In genomic region chr14:21034271-21034670, GRCm38 (mm10) we compare ENCODE assay signal across 28 mouse cellular contexts. TPM values are rescaled to one million over a fixed set of nuclear protein-coding genes. Genes with fewer than 3 reads are reported as not detected.
DNase-seq lines count a peak whose midpoint lies in the region; ATAC-seq and TF ChIP-seq lines count a peak whose summit lies in the region.
"Had no signal": no experiment of that assay in that cellular context is flagged by ENCODE, and none has a peak within 500 bp of the region (broad histone marks: within the 10 kb centered on the region; RNA-seq: fewer than 3 reads in every experiment).

No protein-coding gene starts in this region.

- H3K9me3 ChIP-seq in embryonic facial prominence, embryonic 15.5 days (replicated peaks), result no peaks in the 10 kb centered on the region
- H3K9me3 ChIP-seq in embryonic facial prominence, embryonic 10.5 days, result no peaks in the 10 kb centered on the region
- H3K9me3 ChIP-seq: embryonic facial prominence, embryonic 12.5 days; forebrain, embryonic 10.5 days; forebrain, embryonic 13.5 days; hindbrain, embryonic 10.5 days; intestine, embryonic 15.5 days had no signal

- H3K27ac ChIP-seq in embryonic facial prominence, embryonic 15.5 days (replicated peaks), result peak overlapping the region; percentile 78
- no peak overlapping the region for H3K27ac ChIP-seq in embryonic facial prominence, embryonic 10.5 days (replicated peaks)
- peak overlapping the region; percentile 61 for H3K27ac ChIP-seq in liver, adult 2 months (replicated peaks; ENCODE audit: insufficient read depth, low read depth, low read length)
- H3K27ac ChIP-seq: embryonic facial prominence, embryonic 12.5 days; forebrain, embryonic 10.5 days; forebrain, embryonic 13.5 days; hindbrain, embryonic 10.5 days; hindbrain, embryonic 14.5 days; hindbrain, postnatal 0 days; intestine, embryonic 15.5 days had no signal

- no peak overlapping the region for H3K4me3 ChIP-seq in embryonic facial prominence, embryonic 15.5 days (replicated peaks)
- H3K4me3 ChIP-seq in embryonic facial prominence, embryonic 10.5 days, result no peak overlapping the region
- H3K4me3 ChIP-seq in liver, adult 2 months (ENCODE audit: insufficient read depth, low read depth, low read length), result no peak overlapping the region
- H3K4me3 ChIP-seq: embryonic facial prominence, embryonic 12.5 days; erythroblast, embryonic 14.5 days; forebrain, embryonic 10.5 days; forebrain, embryonic 13.5 days; hindbrain, embryonic 10.5 days; intestine, embryonic 15.5 days had no signal

- H3K4me1 ChIP-seq in embryonic facial prominence, embryonic 15.5 days, result peaks cover 10% of the 10 kb centered on the region
- H3K4me1 ChIP-seq in embryonic facial prominence, embryonic 10.5 days, result peaks cover 13% of the 10 kb centered on the region
- peaks cover 8% of the 10 kb centered on the region; the same call in 1 of the 2 replicates for H3K4me1 ChIP-seq in liver, adult 2 months (ENCODE audit: control insufficient read depth, insufficient read depth, low read length)
- H3K4me1 ChIP-seq: forebrain, embryonic 13.5 days; intestine, embryonic 15.5 days had no signal

- H3K4me2 ChIP-seq in embryonic facial prominence, embryonic 15.5 days (replicated peaks), result no peak overlapping the region
- H3K4me2 ChIP-seq: embryonic facial prominence, embryonic 12.5 days; forebrain, embryonic 13.5 days; heart, embryonic 11.5 days; hindbrain, embryonic 14.5 days; intestine, embryonic 15.5 days had no signal

- no peak for DNase-seq in embryonic facial prominence, embryonic 10.5 days (ENCODE audit: low spot score)
- DNase-seq in liver, adult 2 months (ENCODE audit: extremely low read depth, low read depth, low spot score), result no peak
- DNase-seq in liver, result no peak
- DNase-seq in CD4-positive helper T cell, adult 2 months (ENCODE audit: low read depth, low spot score), result peak; percentile 72
- peak; percentile 42 for DNase-seq in induced T-regulatory cell, adult 2 months (ENCODE audit: low read depth)
- DNase-seq in frontal cortex, postnatal 25 days (ENCODE audit: low spot score in 2 of 2), result no peak
- DNase-seq in embryo, embryonic 10 days (ENCODE audit: low spot score), result no peak
- DNase-seq: adrenal gland, adult 8-10 months; adrenal gland, postnatal 25 days; cerebellum, adult 11-12 months; cerebellum, adult 8-10 months; cerebellum, postnatal 10 days; cerebellum, postnatal 36 days; gastrocnemius, postnatal 14 days; heart, postnatal 36 days; kidney, adult 11 months had no signal

- 87% methylated on average over 4 of the region's 4 CpGs for WGBS in embryonic facial prominence, embryonic 15.5 days
- WGBS in embryonic facial prominence, embryonic 10.5 days, result 92% methylated on average over 4 of the region's 4 CpGs
- WGBS in liver, adult 2 months, result 54% methylated on average over 4 of the region's 4 CpGs

- TF ChIP-seq CTCF in liver, adult 2 months (IDR thresholded peaks at IDR 0.05; ENCODE audit: low read depth, low read length), result no peak

- TF ChIP-seq POLR2A in liver, adult 2 months (IDR thresholded peaks at IDR 0.05; ENCODE audit: extremely low read depth, insufficient read depth, low read length), result no peak

- H3K27me3 ChIP-seq in embryonic facial prominence, embryonic 15.5 days, result no peaks in the 10 kb centered on the region
- no peaks in the 10 kb centered on the region for H3K27me3 ChIP-seq in embryonic facial prominence, embryonic 10.5 days (replicated peaks; ENCODE audit: low read depth, poor library complexity, severe bottlenecking)
- H3K27me3 ChIP-seq in liver, adult 2 months (ENCODE audit: control insufficient read depth, insufficient read depth, low read length), result no peaks in the 10 kb centered on the region
- H3K27me3 ChIP-seq: embryonic facial prominence, embryonic 12.5 days; forebrain, embryonic 13.5 days; intestine, embryonic 15.5 days had no signal

- H3K9ac ChIP-seq in embryonic facial prominence, embryonic 15.5 days, result no peak overlapping the region
- H3K9ac ChIP-seq in liver, adult 2 months (ENCODE audit: low read depth, low read length), result no peak overlapping the region
- H3K9ac ChIP-seq: embryonic facial prominence, embryonic 12.5 days; forebrain, embryonic 13.5 days; hindbrain, embryonic 14.5 days; intestine, embryonic 15.5 days had no signal

- H3K79me2 ChIP-seq in liver, adult 2 months (ENCODE audit: control insufficient read depth, insufficient read depth, low read length), result no peaks in the 10 kb centered on the region

- peaks cover 52% of the 10 kb centered on the region for H3K36me3 ChIP-seq in embryonic facial prominence, embryonic 15.5 days
- peaks cover 79% of the 10 kb centered on the region for H3K36me3 ChIP-seq in embryonic facial prominence, embryonic 10.5 days (replicated peaks)
- peaks cover 81% of the 10 kb centered on the region for H3K36me3 ChIP-seq in liver, adult 2 months (ENCODE audit: control insufficient read depth, insufficient read depth, low read length)

- ATAC-seq in embryonic facial prominence, embryonic 15.5 days (ENCODE audit: insufficient number of reproducible peaks, low FRiP score, low TSS enrichment, low read depth), result no peak
- ATAC-seq: activated CD4-positive, CD25-positive, alpha-beta regulatory T cell, adult 4 months; forebrain, embryonic 13.5 days; forebrain, embryonic 16.5 days; hindbrain, postnatal 0 days; intestine, embryonic 15.5 days had no signal

RNA-seq across cellular contexts. Expression of gene Ap3m1, which starts 18.0 kb away (rescaled TPM):
- 63.5 and 68.1 TPM in 2 replicates for polyA plus RNA-seq in embryonic facial prominence, embryonic 15.5 days (2015; fragmentation: Nextera tagmentation; extraction: Ambion mirVana)
- 84.8 and 87.7 TPM in 2 replicates for polyA plus RNA-seq in embryonic facial prominence, embryonic 10.5 days (2016; fragmentation: Nextera tagmentation; extraction: Ambion mirVana)
- total RNA-seq in liver, adult 2 months (2014; rRNA removed), result 126 and 143 TPM in 2 replicates
- 44.8 and 55.2 TPM in 2 replicates for polyA plus RNA-seq in liver, adult 2 months (2012; rRNA removed)

RNA-seq across cellular contexts. Expression of gene Adk, which starts 18.1 kb away (rescaled TPM):
- polyA plus RNA-seq in embryonic facial prominence, embryonic 15.5 days (2015; fragmentation: Nextera tagmentation; extraction: Ambion mirVana), result 138 and 139 TPM in 2 replicates
- 171 and 175 TPM in 2 replicates for polyA plus RNA-seq in embryonic facial prominence, embryonic 10.5 days (2016; fragmentation: Nextera tagmentation; extraction: Ambion mirVana)
- total RNA-seq in liver, adult 2 months (2014; rRNA removed), result 877 and 924 TPM in 2 replicates
- polyA plus RNA-seq in liver, adult 2 months (2012; rRNA removed), result 231 and 284 TPM in 2 replicates

Comparison
In these comparisons a context has a peak if more than half of its experiments do, and no peak if none do; other contexts are left out.
1. DNase-seq: peak in CD4-positive helper T cell, adult 2 months (single experiment) and induced T-regulatory cell, adult 2 months (single experiment); none in embryonic facial prominence, embryonic 10.5 days (single experiment), liver, adult 2 months (single experiment), liver (single experiment), frontal cortex, postnatal 25 days (0 of 2) and embryo, embryonic 10 days (single experiment).